Mouse (Mus musculus) ES-Bruce4 (cell line): ENCODE results near the gene Bcl2.

Experiments
- CTCF ChIP-seq: IDR thresholded peaks from one replicate; pipeline ENCODE4 v1.8.1; 2011; ENCODE audit warnings: low read depth, low read length
- POLR2A ChIP-seq: IDR thresholded peaks from one replicate; pipeline ENCODE4 v1.8.1; 2011; ENCODE audit warnings: low read length; ENCODE audit not compliant: insufficient read depth

- TF ChIP-seq CTCF (no peak), POLR2A (no peak)
Observed at GRCm38 (mm10) chr1:106596380-106596779, 117.7 kb downstream of the Bcl2 start.
